Mouse (Mus musculus) forebrain, embryonic 16.5 days (tissue): ENCODE data around the gene Sem1. TPM values are rescaled to one million over a fixed set of nuclear protein-coding genes. Genes with fewer than 3 reads are reported as not detected.
"Not testable (repeated sequence)": the region's sequence is repeated elsewhere in the genome, so short reads cannot be mapped to it uniquely, and the experiment has no call there.

ENCODE experiments used
- ATAC-seq: fragments of 200-750 bp; cut with Nextera tagmentation; 2 replicates; pipeline ENCODE4 v1.8.0; 2017; ENCODE audit warnings: mild to moderate bottlenecking, moderate library complexity
- H3K27ac ChIP-seq: fragments of 300-500 bp; sonication (generic); 2 replicates; pipeline ENCODE4 v1.5.1; 2014; ENCODE audit warnings: low read length, control low read depth
- H3K27me3 ChIP-seq: fragments of 300-500 bp; sonication (generic); replicated peaks from 2 replicates; pipeline ENCODE4 v1.6.1; 2014; ENCODE audit warnings: low read length; ENCODE audit not compliant: control insufficient read depth, insufficient read depth
- H3K36me3 ChIP-seq: fragments of 300-500 bp; sonication (generic); 2 replicates; pipeline ENCODE4 v1.6.1; 2014; ENCODE audit not compliant: control insufficient read depth, insufficient read depth
- H3K4me1 ChIP-seq: fragments of 300-500 bp; sonication (generic); replicated peaks from 2 replicates; pipeline ENCODE4 v1.6.1; 2014; ENCODE audit warnings: low read length; ENCODE audit not compliant: control insufficient read depth, insufficient read depth
- H3K4me2 ChIP-seq: fragments of 300-500 bp; sonication (generic); 2 replicates; pipeline ENCODE4 v1.6.1; 2014; ENCODE audit warnings: mild to moderate bottlenecking, low read length, control low read depth
- H3K4me3 ChIP-seq: fragments of 300-500 bp; sonication (generic); replicated peaks from 2 replicates; pipeline ENCODE4 v1.5.1; 2014; ENCODE audit warnings: mild to moderate bottlenecking, low read length, control low read depth
- H3K9ac ChIP-seq: fragments of 300-500 bp; sonication (generic); replicated peaks from 2 replicates; pipeline ENCODE4 v1.6.1; 2014; ENCODE audit warnings: low read depth, low read length, control low read depth
- H3K9me3 ChIP-seq: fragments of 300-500 bp; sonication (generic); 2 replicates; pipeline ENCODE4 v1.6.1; 2016; ENCODE audit warnings: low read length; ENCODE audit not compliant: control insufficient read depth
- WGBS: fragments of 180-500 bp; shearing (Covaris S2); extraction: QIAGEN DNeasy Blood & Tissue Kit; methylation state at CpG from one replicate; pipeline ENCODE4 v1.1.7; 2014; 5-methylcytosine and 5-hydroxymethylcytosine counted together
- polyA plus RNA-seq: library from polyadenylated mRNA; unstranded; fragments of >200 nt; fragmentation: Nextera tagmentation; extraction: Ambion mirVana; gene quantifications from 2 replicates; pipeline ENCODE4 v1.2.1, GENCODE M21; 2015

The Sem1 gene
- polyA plus RNA-seq, 1 experiment from 2014 or later, result 165 TPM

- 14% methylated on average over 5 of the region's 5 CpGs for WGBS
- Histone ChIP-seq H3K9me3 (no peaks in the 10 kb centered on the region), H3K4me2 (no peak overlapping the region), H3K27ac (no peak overlapping the region), H3K36me3 (no peaks in the 10 kb centered on the region), H3K9ac (no peak overlapping the region), H3K27me3 (no peaks in the 10 kb centered on the region), H3K4me1 (no peaks in the 10 kb centered on the region), H3K4me3 (no peak overlapping the region)
- ATAC-seq, result peak; percentile 85
Measured at GRCm38 (mm10) chr6:6536781-6537466, 41.5 kb downstream of the Sem1 start.

GRCm38 (mm10) chr6:6536359-6536758 is 42.1 kb downstream of the Sem1 start:
- H3K4me3 ChIP-seq, H3K4me1 ChIP-seq, H3K9me3 ChIP-seq, H3K27me3 ChIP-seq, H3K27ac ChIP-seq, H3K4me2 ChIP-seq, H3K9ac ChIP-seq, H3K36me3 ChIP-seq: not testable (repeated sequence)
- 33% methylated on average over 5 of the region's 5 CpGs for whole genome bisulfite sequencing
- 0 out of 2 replicates have a peak, but pooled peaks have one; percentile 10 for ATAC-seq
